Mouse (Mus musculus) brain, embryonic 14.5 days (tissue): ENCODE data around the gene Qrich2.

Experiments
- CTCF ChIP-seq: fragments of 200-500 bp; IDR thresholded peaks from 2 replicates; pipeline ENCODE4 v1.5.1; 2012; ENCODE audit warnings: inconsistent platforms, mild to moderate bottlenecking, moderate library complexity, borderline replicate concordance; ENCODE audit not compliant: insufficient read depth, insufficient read length; ENCODE audit errors: extremely low read depth
- POLR2A ChIP-seq: fragments of 200-500 bp; IDR thresholded peaks from 2 replicates; pipeline ENCODE4 v1.6.1; 2012; ENCODE audit warnings: mild to moderate bottlenecking, inconsistent platforms, borderline replicate concordance; ENCODE audit not compliant: poor library complexity, insufficient read depth, insufficient read length, severe bottlenecking; ENCODE audit errors: extremely low read depth

DNA sequence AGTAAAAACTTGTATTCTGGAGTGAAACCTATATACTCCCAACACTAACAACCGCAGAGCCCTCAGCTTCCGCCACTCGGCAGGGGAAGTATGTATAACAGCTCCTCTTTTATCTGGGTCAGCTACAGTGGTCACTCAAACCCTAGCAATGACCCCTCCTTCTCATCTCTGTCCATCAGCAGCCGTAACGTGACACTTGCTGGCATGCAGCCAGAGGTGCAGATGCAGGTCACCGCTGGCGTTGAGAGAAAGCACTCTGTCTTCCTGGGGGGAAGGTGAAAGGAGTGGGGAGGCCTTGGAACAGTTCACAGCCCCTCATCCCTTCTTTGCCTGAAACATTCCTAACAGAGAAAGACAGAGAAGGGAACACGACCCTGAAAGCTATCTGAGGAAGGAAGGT lies 13.8 kb upstream of the Qrich2 start:
- TF ChIP-seq CTCF (no peak), POLR2A (no peak)
